ENCODE assay signal across 8 mouse cellular contexts in the genomic region with DNA sequence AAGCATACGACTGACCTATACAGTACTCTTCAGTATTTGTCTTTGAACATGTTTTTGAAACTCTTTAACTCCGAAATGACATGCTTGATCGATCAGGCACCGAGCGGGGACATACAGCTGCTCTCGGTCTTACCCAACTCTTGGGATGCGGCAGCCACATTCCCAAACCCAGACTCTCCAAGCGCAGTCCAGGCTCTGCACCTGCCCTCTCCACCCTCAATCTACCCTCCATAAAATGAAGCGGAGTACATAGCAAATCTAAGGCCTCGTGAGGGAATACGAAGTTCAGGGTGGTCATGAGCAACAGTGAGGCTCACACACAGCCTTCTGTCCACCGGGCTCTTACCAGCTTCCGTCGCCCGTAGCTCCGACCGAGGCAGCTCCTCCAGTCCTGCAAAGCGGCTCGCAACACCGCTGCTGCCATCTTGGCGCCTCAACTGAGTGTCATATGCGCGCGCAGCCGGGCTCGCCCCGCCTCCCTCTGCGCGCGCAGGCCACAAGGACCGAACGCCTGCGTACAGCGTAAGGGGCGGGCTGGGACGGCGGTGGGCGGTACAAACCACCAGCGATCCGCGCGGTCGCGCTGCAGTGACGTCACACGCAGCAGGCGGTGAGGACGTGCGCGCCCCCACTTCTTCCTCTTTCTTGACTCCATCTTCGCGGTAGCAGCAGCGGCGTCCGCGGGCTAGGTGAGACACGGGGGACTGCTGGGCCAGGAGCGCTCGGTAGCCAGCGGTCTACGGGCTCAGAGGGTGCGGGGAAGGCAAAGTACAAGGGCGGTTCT. TPM values are rescaled to one million over a fixed set of nuclear protein-coding genes. Genes with fewer than 3 reads are reported as not detected.
DNase-seq lines count a peak whose midpoint lies in the region; ATAC-seq and TF ChIP-seq lines count a peak whose summit lies in the region.

Mrpl49 (minus strand) TSS at position 473 of the 784 bp plus-strand sequence.
Fau (plus strand) TSS at position 532 of the 784 bp plus-strand sequence.

- peak; percentile 69 for ATAC-seq in G1E (ENCODE audit: extremely low read depth, insufficient number of reproducible peaks, low FRiP score, poor library complexity, severe bottlenecking)
- ATAC-seq in forebrain, postnatal 0 days, result peak; percentile 89
- peak; percentile 90 for ATAC-seq in lung, embryonic 15.5 days (ENCODE audit: borderline replicate concordance, extremely low read depth, low FRiP score, low TSS enrichment)

- H3K9me3 ChIP-seq in G1E (replicated peaks), result no peaks in the 10 kb centered on the region
- no peaks in the 10 kb centered on the region for H3K9me3 ChIP-seq in forebrain, postnatal 0 days (ENCODE audit: low read length)
- H3K9me3 ChIP-seq in lung, embryonic 15.5 days, result no peaks in the 10 kb centered on the region

- H3K27ac ChIP-seq in forebrain, postnatal 0 days (ENCODE audit: low read depth, low read length), result peak within 1 kb of the TSS; percentile 80
- H3K27ac ChIP-seq in lung, embryonic 15.5 days, result peak within 1 kb of the TSS; percentile 79

- H3K9ac ChIP-seq in forebrain, postnatal 0 days, result peak within 1 kb of the TSS; percentile 94
- peak within 1 kb of the TSS; percentile 91 for H3K9ac ChIP-seq in lung, embryonic 15.5 days

- peaks cover 75% of the 10 kb centered on the region for H3K36me3 ChIP-seq in G1E (replicated peaks)
- H3K36me3 ChIP-seq in forebrain, postnatal 0 days (ENCODE audit: insufficient read depth), result peaks cover 34% of the 10 kb centered on the region
- peaks cover 48% of the 10 kb centered on the region for H3K36me3 ChIP-seq in lung, embryonic 15.5 days

- H3K4me1 ChIP-seq in G1E (ENCODE audit: insufficient read depth, low read depth, low read length), result peaks cover 68% of the 10 kb centered on the region
- peaks cover 8% of the 10 kb centered on the region for H3K4me1 ChIP-seq in forebrain, postnatal 0 days (ENCODE audit: insufficient read depth)
- peaks cover 35% of the 10 kb centered on the region for H3K4me1 ChIP-seq in lung, embryonic 15.5 days

- H3K4me2 ChIP-seq in forebrain, postnatal 0 days (ENCODE audit: low read depth), result peak within 1 kb of the TSS; percentile 88
- peak within 1 kb of the TSS; percentile 76 for H3K4me2 ChIP-seq in lung, embryonic 15.5 days

- DNase-seq in G1E (ENCODE audit: low spot score), result peak; percentile 80
- peak; percentile 97 to 99 for DNase-seq in cerebellum, adult 18-20 months
- peak; percentile 100 for DNase-seq in forebrain, postnatal 0 days
- DNase-seq in heart, postnatal 4 days, result peak; percentile 99
- DNase-seq in layer of hippocampus, adult 8-10 months (ENCODE audit: low spot score in 2 of 2), result peak; percentile 97 to 98
- peak; percentile 98 for DNase-seq in ovary, adult 18-20 months (ENCODE audit: low spot score)
- peak; percentile 99 for DNase-seq in thymus, postnatal 0 days (ENCODE audit: low spot score)

- peak within 1 kb of the TSS; percentile 97 for H3K4me3 ChIP-seq in G1E (ENCODE audit: low read depth, low read length)
- H3K4me3 ChIP-seq in forebrain, postnatal 0 days (ENCODE audit: low read depth, low read length), result peak within 1 kb of the TSS; percentile 91
- H3K4me3 ChIP-seq in lung, embryonic 15.5 days, result peak within 1 kb of the TSS; percentile 79

- 3% methylated on average over 62 of the region's 63 CpGs for WGBS in forebrain, postnatal 0 days
- WGBS in lung, embryonic 15.5 days, result under 1% methylated on average over 63 of the region's 63 CpGs

- H3K27me3 ChIP-seq in G1E (ENCODE audit: insufficient read depth, low read length), result no peaks in the 10 kb centered on the region
- H3K27me3 ChIP-seq in forebrain, postnatal 0 days (ENCODE audit: insufficient read depth, low read length), result no peaks in the 10 kb centered on the region
- no peaks in the 10 kb centered on the region for H3K27me3 ChIP-seq in lung, embryonic 15.5 days

- TF ChIP-seq CTCF in G1E (IDR thresholded peaks at IDR 0.05; ENCODE audit: low read depth, low read length), result no peak
- no peak for TF ChIP-seq CTCF in forebrain, postnatal 0 days (IDR thresholded peaks at IDR 0.05; ENCODE audit: low read depth)

RNA-seq across cellular contexts. Expression of gene Mrpl49, which starts in this region (rescaled TPM):
- 46.6 and 51.6 TPM in 2 replicates for total RNA-seq in G1E (2014; fragmentation: Nextera tagmentation)
- 46.9 and 52.4 TPM in 2 replicates for total RNA-seq in G1E (2017)
- 41.8 and 46.8 TPM in 2 replicates for polyA plus RNA-seq in G1E (2012)
- total RNA-seq in forebrain, postnatal 0 days (2014; rRNA removed), result 47.1 and 50.8 TPM in 2 replicates
- 54.4 and 55.7 TPM in 2 replicates for polyA plus RNA-seq in forebrain, postnatal 0 days (2015; fragmentation: Nextera tagmentation; extraction: Ambion mirVana)
- 10 to 100 TPM; 37.8 to 41.7 TPM for total RNA-seq in heart, postnatal 4 days (2021)
- total RNA-seq in layer of hippocampus, adult 8-10 months (2022), result 10 to 100 TPM; 43.5 to 51.3 (median 46.1) TPM
- 75.8 and 76.2 TPM in 2 replicates for polyA plus RNA-seq in lung, embryonic 15.5 days (2015; fragmentation: Nextera tagmentation; extraction: Ambion mirVana)
- 65.2 and 71.4 TPM in 2 replicates for polyA plus RNA-seq in thymus, postnatal 0 days (2015; fragmentation: Nextera tagmentation; extraction: Ambion mirVana)

RNA-seq across cellular contexts. Expression of gene Fau, which starts in this region (rescaled TPM):
- total RNA-seq in G1E (2014; fragmentation: Nextera tagmentation) (3,086 and 3,502 TPM in 2 replicates), G1E (2017) (2,639 and 2,986 TPM in 2 replicates)
- polyA plus RNA-seq in G1E (2012), result 5,636 and 5,712 TPM in 2 replicates
- 1,002 and 1,178 TPM in 2 replicates for total RNA-seq in forebrain, postnatal 0 days (2014; rRNA removed)
- 610 and 775 TPM in 2 replicates for polyA plus RNA-seq in forebrain, postnatal 0 days (2015; fragmentation: Nextera tagmentation; extraction: Ambion mirVana)
- 100 to 1,000 TPM; 802 to 870 TPM for total RNA-seq in heart, postnatal 4 days (2021)
- total RNA-seq in layer of hippocampus, adult 8-10 months (2022), result 100 to 1,000 TPM; 653 to 927 (median 780) TPM
- polyA plus RNA-seq in lung, embryonic 15.5 days (2015; fragmentation: Nextera tagmentation; extraction: Ambion mirVana), result 709 and 773 TPM in 2 replicates
- polyA plus RNA-seq in thymus, postnatal 0 days (2015; fragmentation: Nextera tagmentation; extraction: Ambion mirVana), result 1,297 and 1,312 TPM in 2 replicates

Comparison
In these comparisons a context has a peak if more than half of its experiments do, and no peak if none do; other contexts are left out.
1. Peak in every context shown above with its lines: DNase-seq, ATAC-seq, H3K4me3 ChIP-seq and H3K27ac ChIP-seq.